Mouse (Mus musculus) B cell, adult 62 days (primary cell): ENCODE data around the gene Ufsp1. TPM values are rescaled to one million over a fixed set of nuclear protein-coding genes. Genes with fewer than 3 reads are reported as not detected.

ENCODE experiments used
- total RNA-seq: library from RNA; stranded (reverse); gene quantifications from 4 replicates; pipeline ENCODE4 v1.2.4, GENCODE M21; 2023

Gene Ufsp1
- 0.58 to 2.3 TPM (median 1.7 TPM) in 4 replicates for total RNA-seq

GRCm38 (mm10) chr5:137293839-137294743 lies at the start of gene Ufsp1:
Ufsp1 (plus strand) TSS chr5:137294629.

GRCm38 (mm10) chr5:137287032-137287952 lies 7.1 kb upstream of the Ufsp1 start, which contains the start of gene Ache:
Ache (plus strand) TSS chr5:137287519.

GRCm38 (mm10) chr5:137307071-137307912 lies 12.9 kb downstream of the Ufsp1 start, which contains the start of gene Srrt:
Srrt (minus strand) TSS chr5:137307674.

GRCm38 (mm10) chr5:137314193-137315083 lies 20.0 kb downstream of the Ufsp1 start, which contains the start of gene Trip6:
Trip6 (minus strand) TSS chr5:137314404.

GRCm38 (mm10) chr5:137333512-137334174 lies 39.2 kb downstream of the Ufsp1 start, which contains the start of gene Slc12a9:
Slc12a9 (minus strand) TSS chr5:137333597.

Other genes with a start within 250 kb of the Ufsp1 start
- gene Ap1s1, start 248.5 kb upstream of the Ufsp1 start, total RNA-seq, result 18.0 to 22.4 TPM (median 19.7 TPM) in 4 replicates
- not detected in 4 replicates for gene Serpine1, start 222.4 kb upstream of the Ufsp1 start, total RNA-seq
- 63.7 to 73.2 TPM (median 68.4 TPM) in 4 replicates for gene Trim56, start 178.4 kb upstream of the Ufsp1 start, total RNA-seq
- gene Muc3, start 145.3 kb upstream of the Ufsp1 start, total RNA-seq, result not detected in 4 replicates
- gene Muc3a, start 82.2 kb upstream of the Ufsp1 start, total RNA-seq, result 10.4 to 17.8 TPM (median 14.5 TPM) in 4 replicates
- 0.43 to 0.98 TPM (median 0.74 TPM) in 4 replicates for gene Ache, start 7.1 kb upstream of the Ufsp1 start, total RNA-seq
- 398 to 449 TPM (median 433 TPM) in 4 replicates for gene Srrt, start 13.0 kb downstream of the Ufsp1 start, total RNA-seq
- 5.1 to 7.4 TPM (median 6.9 TPM) in 4 replicates for gene Trip6, start 19.8 kb downstream of the Ufsp1 start, total RNA-seq
- 19.9 to 27.0 TPM (median 21.0 TPM) in 4 replicates for gene Slc12a9, start 39.0 kb downstream of the Ufsp1 start, total RNA-seq
- gene Ephb4, start 55.5 kb downstream of the Ufsp1 start, total RNA-seq, result not detected in 4 replicates
- not detected in 4 replicates for gene Zan, start 182.4 kb downstream of the Ufsp1 start, total RNA-seq
- 31.5 to 37.5 TPM (median 32.2 TPM) in 4 replicates for gene Pop7, start 207.9 kb downstream of the Ufsp1 start, total RNA-seq
- 102 to 122 TPM (median 107 TPM) in 4 replicates for gene Gigyf1, start 223.9 kb downstream of the Ufsp1 start, total RNA-seq
- gene Epo, start 238.6 kb downstream of the Ufsp1 start, total RNA-seq, result not detected in 4 replicates
- gene Gnb2, start 238.9 kb downstream of the Ufsp1 start, total RNA-seq, result 376 to 402 TPM (median 387 TPM) in 4 replicates